Mouse (Mus musculus): ENCODE measurements around the gene Nagk. TPM values are rescaled to one million over a fixed set of nuclear protein-coding genes. Genes with fewer than 3 reads are reported as not detected.
"Not testable (repeated sequence)": the region's sequence is repeated elsewhere in the genome, so short reads cannot be mapped to it uniquely, and the experiment has no call there.

The Nagk gene
- polyA plus RNA-seq, 2 experiments = 37.6 to 57.5 TPM

DNA sequence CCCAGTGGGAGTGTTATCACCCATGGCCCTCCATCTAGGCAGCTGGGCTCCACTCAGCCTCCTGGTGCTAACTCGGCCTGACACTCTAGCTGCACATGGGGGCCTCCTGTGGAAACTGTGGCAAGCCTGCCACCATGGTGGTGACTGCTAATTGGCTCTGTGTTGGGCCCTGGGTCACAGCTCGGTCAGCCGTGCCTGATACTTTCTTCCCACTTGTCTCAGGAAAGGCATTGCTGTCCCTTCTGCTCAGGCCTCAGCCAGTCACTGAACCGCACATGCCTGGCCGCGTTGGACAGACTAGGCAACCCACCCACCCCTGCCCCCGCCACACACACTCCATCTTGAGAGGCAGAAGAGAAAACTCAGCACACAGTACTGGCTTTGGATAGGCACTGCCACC is 6.2 kb upstream of the Nagk start:
- no peak for DNase-seq (ENCODE audit: low spot score)
- H3K27me3 ChIP-seq (ENCODE audit: control insufficient read depth, insufficient read depth, low read length) = no peaks in the 10 kb centered on the region
- H3K4me1 ChIP-seq (ENCODE audit: control insufficient read depth, insufficient read depth, low read length) = no peaks in the 10 kb centered on the region
- no peaks in the 10 kb centered on the region for H3K9me3 ChIP-seq (ENCODE audit: control insufficient read depth, low read length)
- H3K4me2 ChIP-seq (replicated peaks; ENCODE audit: low read depth, low read length, severe bottlenecking) = no peak overlapping the region
- TF ChIP-seq POLR2A (IDR thresholded peaks at IDR 0.05; ENCODE audit: borderline replicate concordance, extremely low read depth, insufficient read depth, insufficient read length) = no peak
- H3K9ac ChIP-seq (ENCODE audit: low read depth, low read length, severe bottlenecking) = no peak overlapping the region
- no peak for ATAC-seq (ENCODE audit: low FRiP score, low read depth)
- H3K36me3 ChIP-seq (ENCODE audit: control insufficient read depth, insufficient read depth, low read length) = no peaks in the 10 kb centered on the region
- 68% methylated on average over 7 of the region's 7 CpGs for WGBS
- no peak overlapping the region for H3K27ac ChIP-seq (replicated peaks; ENCODE audit: low read depth, low read length)
- H3K4me3 ChIP-seq (replicated peaks; ENCODE audit: low read length) = no peak overlapping the region

DNA sequence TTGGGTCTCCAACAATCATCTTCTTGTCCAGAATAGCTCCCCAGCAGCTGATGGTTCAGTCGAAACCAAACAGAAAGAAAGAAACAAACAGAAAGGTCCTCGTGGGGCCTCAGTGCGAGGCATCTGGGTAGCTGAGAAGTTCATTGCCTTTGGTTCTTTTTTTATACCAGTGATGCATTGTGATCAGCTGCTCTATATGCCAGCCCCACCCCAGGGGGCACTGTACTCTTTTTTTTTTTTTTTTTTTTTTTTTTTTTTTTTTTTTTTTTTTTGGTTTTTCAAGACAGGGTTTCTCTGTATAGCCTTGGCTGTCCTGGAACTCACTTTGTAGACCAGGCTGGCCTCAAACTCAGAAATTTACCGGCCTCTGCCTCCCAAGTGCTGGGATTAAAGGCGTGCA is 4.2 kb upstream of the Nagk start:
- not testable (repeated sequence) for DNase-seq (ENCODE audit: low spot score); H3K9ac ChIP-seq (ENCODE audit: low read depth, low read length, severe bottlenecking); H3K27me3 ChIP-seq (ENCODE audit: control insufficient read depth, insufficient read depth, low read length); H3K4me1 ChIP-seq (ENCODE audit: control insufficient read depth, insufficient read depth, low read length); ATAC-seq (ENCODE audit: low FRiP score, low read depth); H3K36me3 ChIP-seq (ENCODE audit: control insufficient read depth, insufficient read depth, low read length); H3K4me2 ChIP-seq (replicated peaks; ENCODE audit: low read depth, low read length, severe bottlenecking); H3K9me3 ChIP-seq (ENCODE audit: control insufficient read depth, low read length); H3K27ac ChIP-seq (replicated peaks; ENCODE audit: low read depth, low read length); H3K4me3 ChIP-seq (replicated peaks; ENCODE audit: low read length)
- WGBS = 95% methylated on average over 5 of the region's 5 CpGs

DNA sequence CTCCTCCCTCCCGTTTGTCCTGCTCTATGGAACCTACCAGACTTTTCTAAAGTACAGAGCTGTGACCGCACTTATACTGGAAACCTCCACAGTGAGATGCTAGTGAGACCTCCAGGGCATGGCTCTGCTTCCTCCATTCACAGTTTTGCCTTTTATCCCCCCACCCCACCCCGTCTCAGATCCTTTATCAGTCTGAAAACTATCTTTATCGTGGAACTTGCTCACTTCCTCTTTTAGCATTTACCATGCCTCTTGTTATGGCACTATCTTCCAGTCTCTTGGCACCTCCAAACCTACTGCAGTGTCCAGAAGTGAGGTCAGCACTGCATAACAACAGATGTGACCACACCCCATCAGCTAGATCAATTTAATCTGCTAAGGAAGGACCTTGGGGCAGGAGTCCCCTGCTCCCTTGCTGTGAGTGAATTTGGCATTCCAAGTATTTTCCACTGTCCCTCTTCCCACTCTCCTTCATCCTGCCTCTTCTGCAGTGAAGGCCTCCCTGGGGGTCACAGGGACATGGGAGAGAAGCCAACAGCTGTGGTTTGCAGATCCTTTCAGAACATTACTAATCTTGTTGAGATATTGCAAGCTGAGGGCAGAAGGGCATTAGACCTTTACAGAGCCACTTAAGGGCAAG is 3.4 kb upstream of the Nagk start:
- Histone ChIP-seq H3K27ac (replicated peaks; ENCODE audit: low read depth, low read length) (no peak overlapping the region), H3K36me3 (ENCODE audit: control insufficient read depth, insufficient read depth, low read length) (no peaks in the 10 kb centered on the region), H3K9ac (ENCODE audit: low read depth, low read length, severe bottlenecking) (no peak overlapping the region), H3K4me1 (ENCODE audit: control insufficient read depth, insufficient read depth, low read length) (0 out of 2 replicates have a peak, but pooled peaks cover 5% of the 10 kb centered on the region), H3K27me3 (ENCODE audit: control insufficient read depth, insufficient read depth, low read length) (no peaks in the 10 kb centered on the region), H3K4me2 (replicated peaks; ENCODE audit: low read depth, low read length, severe bottlenecking) (no peak overlapping the region), H3K4me3 (replicated peaks; ENCODE audit: low read length) (no peak overlapping the region), H3K9me3 (ENCODE audit: control insufficient read depth, low read length) (no peaks in the 10 kb centered on the region)
- no peak for TF ChIP-seq POLR2A (IDR thresholded peaks at IDR 0.05; ENCODE audit: borderline replicate concordance, extremely low read depth, insufficient read depth, insufficient read length)
- DNase-seq (ENCODE audit: low spot score) = no peak
- no peak for ATAC-seq (ENCODE audit: low FRiP score, low read depth)
- 70% methylated on average over 4 of the region's 4 CpGs for WGBS

DNA sequence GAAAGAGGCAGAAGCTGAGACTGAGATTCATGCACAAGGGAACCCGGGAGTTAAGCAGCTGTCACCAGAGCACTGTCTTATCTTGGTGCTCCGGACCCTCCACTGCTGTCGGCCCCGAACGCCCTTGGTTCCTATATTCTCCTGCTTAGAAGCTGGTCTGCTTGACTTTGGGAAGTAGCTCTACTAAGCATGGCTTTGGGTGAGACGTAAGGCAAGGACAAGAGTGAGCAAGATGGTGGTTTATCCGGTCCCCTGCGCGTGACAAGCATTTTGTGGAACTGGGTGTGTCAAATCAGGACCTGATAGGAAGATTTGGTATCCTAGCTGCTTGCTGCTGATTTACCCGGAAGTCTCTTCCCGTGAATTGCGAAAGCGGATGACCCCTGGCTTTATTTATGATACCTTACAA is 714 bp downstream of the Nagk start:
- Histone ChIP-seq H3K9me3 (ENCODE audit: control insufficient read depth, low read length) (no peaks in the 10 kb centered on the region), H3K27ac (replicated peaks; ENCODE audit: low read depth, low read length) (peak overlapping the region; percentile 90), H3K4me3 (replicated peaks; ENCODE audit: low read length) (peak overlapping the region; percentile 73), H3K4me1 (ENCODE audit: control insufficient read depth, insufficient read depth, low read length) (0 out of 2 replicates have a peak, but pooled peaks cover 5% of the 10 kb centered on the region), H3K4me2 (replicated peaks; ENCODE audit: low read depth, low read length, severe bottlenecking) (peak overlapping the region; percentile 77), H3K36me3 (ENCODE audit: control insufficient read depth, insufficient read depth, low read length) (peaks cover 10% of the 10 kb centered on the region), H3K27me3 (ENCODE audit: control insufficient read depth, insufficient read depth, low read length) (no peaks in the 10 kb centered on the region), H3K9ac (ENCODE audit: low read depth, low read length, severe bottlenecking) (peak overlapping the region; percentile 74)
- ATAC-seq (ENCODE audit: low FRiP score, low read depth) (0 out of 2 replicates have a peak, but pooled peaks have one; percentile 4), DNase-seq (ENCODE audit: low spot score) (peak; percentile 41)
- TF ChIP-seq POLR2A (IDR thresholded peaks at IDR 0.05; ENCODE audit: borderline replicate concordance, extremely low read depth, insufficient read depth, insufficient read length) = no peak
- WGBS = 11% methylated on average over 13 of the region's 13 CpGs

DNA sequence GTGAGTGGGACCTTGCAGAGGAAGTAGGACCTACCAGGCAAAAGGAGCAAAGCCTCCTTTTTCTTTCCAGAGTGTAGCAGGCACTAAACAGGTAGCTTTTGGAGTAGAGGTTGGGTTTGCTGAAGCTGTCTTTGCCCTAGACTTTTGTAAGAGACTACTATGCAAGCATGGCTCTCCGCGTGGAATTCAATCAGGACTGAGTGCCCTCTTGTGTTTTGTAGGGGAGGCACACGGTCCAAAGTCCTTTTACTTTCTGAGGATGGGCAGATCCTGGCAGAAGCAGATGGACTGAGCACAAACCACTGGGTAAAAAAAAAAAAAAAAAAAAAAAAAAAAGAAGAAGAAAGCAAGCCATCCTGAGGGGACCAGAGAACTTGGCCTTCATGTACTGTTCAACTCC is 1.9 kb downstream of the Nagk start:
- Histone ChIP-seq H3K4me3 (replicated peaks; ENCODE audit: low read length) (no peak overlapping the region), H3K4me2 (replicated peaks; ENCODE audit: low read depth, low read length, severe bottlenecking) (no peak overlapping the region), H3K27ac (replicated peaks; ENCODE audit: low read depth, low read length) (no peak overlapping the region), H3K27me3 (ENCODE audit: control insufficient read depth, insufficient read depth, low read length) (no peaks in the 10 kb centered on the region), H3K9me3 (ENCODE audit: control insufficient read depth, low read length) (no peaks in the 10 kb centered on the region), H3K9ac (ENCODE audit: low read depth, low read length, severe bottlenecking) (no peak overlapping the region), H3K36me3 (ENCODE audit: control insufficient read depth, insufficient read depth, low read length) (peaks cover 20% of the 10 kb centered on the region), H3K4me1 (ENCODE audit: control insufficient read depth, insufficient read depth, low read length) (0 out of 2 replicates have a peak, but pooled peaks cover 5% of the 10 kb centered on the region)
- 67% methylated on average over 3 of the region's 3 CpGs for WGBS
- TF ChIP-seq POLR2A (IDR thresholded peaks at IDR 0.05; ENCODE audit: borderline replicate concordance, extremely low read depth, insufficient read depth, insufficient read length) = no peak
- ATAC-seq (ENCODE audit: low FRiP score, low read depth) = no peak
- no peak for DNase-seq (ENCODE audit: low spot score)
